Mouse (Mus musculus) liver, embryonic 16.5 days (tissue): ENCODE data around the gene Slc38a7. TPM values are rescaled to one million over a fixed set of nuclear protein-coding genes. Genes with fewer than 3 reads are reported as not detected.
"Not testable (repeated sequence)": the region's sequence is repeated elsewhere in the genome, so short reads cannot be mapped to it uniquely, and the experiment has no call there.

Source experiments
- ATAC-seq: fragments of 200-750 bp; cut with Nextera tagmentation; 2 replicates; pipeline ENCODE4 v1.8.0; 2017; ENCODE audit warnings: low read depth, mild to moderate bottlenecking, moderate number of reproducible peaks, moderate library complexity
- H3K27ac ChIP-seq: fragments of 300-500 bp; sonication (generic); 2 replicates; pipeline ENCODE4 v1.5.1; 2014; ENCODE audit warnings: mild to moderate bottlenecking, low read length
- H3K27me3 ChIP-seq: fragments of 300-500 bp; sonication (generic); 2 replicates; pipeline ENCODE4 v1.6.1; 2014; ENCODE audit warnings: low read depth, low read length, mixed read lengths; ENCODE audit not compliant: control insufficient read depth, insufficient read depth
- H3K36me3 ChIP-seq: fragments of 300-500 bp; sonication (generic); 2 replicates; pipeline ENCODE4 v1.6.1; 2014; ENCODE audit warnings: mild to moderate bottlenecking; ENCODE audit not compliant: control insufficient read depth, insufficient read depth
- H3K4me1 ChIP-seq: fragments of 300-500 bp; sonication (generic); 2 replicates; pipeline ENCODE4 v1.6.1; 2014; ENCODE audit warnings: low read depth, low read length, mixed read lengths; ENCODE audit not compliant: control insufficient read depth
- H3K4me2 ChIP-seq: fragments of 300-500 bp; sonication (generic); 2 replicates; pipeline ENCODE4 v1.6.1; 2014; ENCODE audit warnings: low read depth, low read length, mixed read lengths
- H3K4me3 ChIP-seq: fragments of 300-500 bp; sonication (generic); 2 replicates; pipeline ENCODE4 v1.5.1; 2014; ENCODE audit warnings: low read depth, mild to moderate bottlenecking, low read length
- H3K9ac ChIP-seq: fragments of 300-500 bp; sonication (generic); 2 replicates; pipeline ENCODE4 v1.6.1; 2014; ENCODE audit warnings: low read depth, low read length
- H3K9me3 ChIP-seq: fragments of 300-500 bp; sonication (generic); replicated peaks from 2 replicates; pipeline ENCODE4 v1.6.1; 2016; ENCODE audit warnings: low read length; ENCODE audit not compliant: control insufficient read depth
- WGBS: fragments of 180-500 bp; shearing (Covaris S2); extraction: QIAGEN DNeasy Blood & Tissue Kit; methylation state at CpG from one replicate; pipeline ENCODE4 v1.1.7; 2014; ENCODE audit not compliant: insufficient replicate concordance; 5-methylcytosine and 5-hydroxymethylcytosine counted together
- polyA plus RNA-seq: library from polyadenylated mRNA; unstranded; fragments of >200 nt; fragmentation: Nextera tagmentation; extraction: Ambion mirVana; gene quantifications from 2 replicates; pipeline ENCODE4 v1.2.1, GENCODE M21; 2015

The Slc38a7 gene
- polyA plus RNA-seq, 1 experiment from 2014 or later: 9.8 TPM

GRCm38 (mm10) chr8:95806461-95807191 lies 46.7 kb downstream of the Slc38a7 start:
- H3K9ac ChIP-seq: peak overlapping the region; percentile 97
- ATAC-seq: peak; percentile 0; the same call in 1 of the 2 replicates
- H3K4me3 ChIP-seq: peak overlapping the region; percentile 92
- no peaks in the 10 kb centered on the region for H3K9me3 ChIP-seq
- peaks cover 33% of the 10 kb centered on the region for H3K4me1 ChIP-seq
- no peaks in the 10 kb centered on the region for H3K27me3 ChIP-seq
- H3K4me2 ChIP-seq: peak overlapping the region; percentile 89
- WGBS: under 1% methylated on average over 68 of the region's 69 CpGs
- H3K36me3 ChIP-seq: no peaks in the 10 kb centered on the region
- H3K27ac ChIP-seq: peak overlapping the region; percentile 87

- 55% methylated on average over 2 of the region's 2 CpGs for WGBS
- Histone ChIP-seq H3K27me3 (no peaks in the 10 kb centered on the region), H3K4me1 (peaks cover 33% of the 10 kb centered on the region), H3K9ac (peak overlapping the region; percentile 97), H3K27ac (peak overlapping the region; percentile 43), H3K4me2 (peak overlapping the region; percentile 89), H3K9me3 (no peaks in the 10 kb centered on the region), H3K36me3 (no peaks in the 10 kb centered on the region), H3K4me3 (peak overlapping the region; percentile 92)
- ATAC-seq: no peak
Measured at GRCm38 (mm10) chr8:95805482-95805881, 47.9 kb downstream of the Slc38a7 start.

GRCm38 (mm10) chr8:95802231-95802630 lies 51.1 kb downstream of the Slc38a7 start:
- Histone ChIP-seq H3K4me3 (no peak overlapping the region), H3K27me3 (no peaks in the 10 kb centered on the region), H3K9ac (no peak overlapping the region), H3K36me3 (no peaks in the 10 kb centered on the region), H3K9me3 (no peaks in the 10 kb centered on the region), H3K27ac (no peak overlapping the region), H3K4me1 (peaks cover 31% of the 10 kb centered on the region), H3K4me2 (no peak overlapping the region)
- ATAC-seq: no peak
- 53% methylated on average over 8 of the region's 8 CpGs for WGBS

GRCm38 (mm10) chr8:95801476-95802064 lies 51.8 kb downstream of the Slc38a7 start:
- WGBS: 80% methylated on average over 1 of the region's 1 CpGs
- Histone ChIP-seq H3K4me1 (peaks cover 31% of the 10 kb centered on the region), H3K36me3 (no peaks in the 10 kb centered on the region), H3K9me3 (no peaks in the 10 kb centered on the region), H3K27ac (no peak overlapping the region), H3K9ac (no peak overlapping the region), H3K4me3 (no peak overlapping the region), H3K27me3 (no peaks in the 10 kb centered on the region), H3K4me2 (no peak overlapping the region)
- no peak for ATAC-seq

GRCm38 (mm10) chr8:95800353-95800752 lies 53.0 kb downstream of the Slc38a7 start:
- H3K4me1 ChIP-seq: peaks cover 22% of the 10 kb centered on the region
- no peak for ATAC-seq
- H3K36me3 ChIP-seq: no peaks in the 10 kb centered on the region
- no peaks in the 10 kb centered on the region for H3K9me3 ChIP-seq
- WGBS: 63% methylated on average over 3 of the region's 3 CpGs
- H3K4me3 ChIP-seq: no peak overlapping the region
- H3K27me3 ChIP-seq: no peaks in the 10 kb centered on the region
- H3K4me2 ChIP-seq: no peak overlapping the region
- H3K9ac ChIP-seq: no peak overlapping the region
- no peak overlapping the region for H3K27ac ChIP-seq

GRCm38 (mm10) chr8:95799891-95800290 lies 53.4 kb downstream of the Slc38a7 start:
- no peaks in the 10 kb centered on the region for H3K36me3 ChIP-seq
- H3K4me3 ChIP-seq: no peak overlapping the region
- no peak overlapping the region for H3K9ac ChIP-seq
- H3K4me2 ChIP-seq: no peak overlapping the region
- peaks cover 18% of the 10 kb centered on the region for H3K4me1 ChIP-seq
- 85% methylated on average over 1 of the region's 1 CpGs for WGBS
- no peak overlapping the region for H3K27ac ChIP-seq
- no peaks in the 10 kb centered on the region for H3K9me3 ChIP-seq
- H3K27me3 ChIP-seq: no peaks in the 10 kb centered on the region
- ATAC-seq: no peak

GRCm38 (mm10) chr8:95799117-95799516 lies 54.2 kb downstream of the Slc38a7 start:
- H3K36me3 ChIP-seq: no peaks in the 10 kb centered on the region
- no peak overlapping the region for H3K9ac ChIP-seq
- H3K27me3 ChIP-seq: no peaks in the 10 kb centered on the region
- H3K4me3 ChIP-seq: no peak overlapping the region
- no peaks in the 10 kb centered on the region for H3K9me3 ChIP-seq
- no peak overlapping the region for H3K27ac ChIP-seq
- H3K4me1 ChIP-seq: peaks cover 13% of the 10 kb centered on the region
- no peak overlapping the region for H3K4me2 ChIP-seq
- WGBS: 84% methylated on average over 6 of the region's 6 CpGs
- ATAC-seq: no peak

GRCm38 (mm10) chr8:95795333-95796061 lies 57.8 kb downstream of the Slc38a7 start:
- not testable (repeated sequence) for H3K9me3 ChIP-seq, H3K4me3 ChIP-seq, H3K27me3 ChIP-seq, H3K36me3 ChIP-seq, ATAC-seq, H3K4me2 ChIP-seq, H3K4me1 ChIP-seq, H3K9ac ChIP-seq, H3K27ac ChIP-seq
- WGBS: 72% methylated on average over 5 of the region's 5 CpGs
